Mouse (Mus musculus): ENCODE results near the gene Grik2. TPM values are rescaled to one million over a fixed set of nuclear protein-coding genes. Genes with fewer than 3 reads are reported as not detected.
A peak's percentile ranks its signal among the peaks of the same experiment; 100 is the strongest.
"Not testable (repeated sequence)": the region's sequence is repeated elsewhere in the genome, so short reads cannot be mapped to it uniquely, and the experiment has no call there.

The Grik2 gene
- polyA plus RNA-seq, 1 experiment from 2014 or later: 29.4 TPM

- H3K9me3 ChIP-seq; H3K4me1 ChIP-seq; H3K36me3 ChIP-seq (replicated peaks); H3K4me2 ChIP-seq; H3K27ac ChIP-seq; H3K9ac ChIP-seq; H3K27me3 ChIP-seq; H3K4me3 ChIP-seq (replicated peaks): not testable (repeated sequence)
- ATAC-seq (ENCODE audit: low FRiP score): 0 out of 2 replicates have a peak, but pooled peaks have one; percentile 27
Observed at GRCm38 (mm10) chr10:49236844-49237243, 551.7 kb downstream of the Grik2 start.

- Histone ChIP-seq H3K9ac (no peak overlapping the region), H3K9me3 (no peaks in the 10 kb centered on the region), H3K4me2 (no peak overlapping the region), H3K27me3 (no peaks in the 10 kb centered on the region), H3K4me3 (replicated peaks) (no peak overlapping the region), H3K4me1 (no peaks in the 10 kb centered on the region), H3K27ac (no peak overlapping the region), H3K36me3 (replicated peaks) (no peaks in the 10 kb centered on the region)
- 34% methylated on average over 1 of the region's 1 CpGs for WGBS
- ATAC-seq (ENCODE audit: low FRiP score): peak; percentile 83; the same call in 1 of the 2 replicates
Observed at GRCm38 (mm10) chr10:49220096-49220495, 568.5 kb downstream of the Grik2 start.

DNA sequence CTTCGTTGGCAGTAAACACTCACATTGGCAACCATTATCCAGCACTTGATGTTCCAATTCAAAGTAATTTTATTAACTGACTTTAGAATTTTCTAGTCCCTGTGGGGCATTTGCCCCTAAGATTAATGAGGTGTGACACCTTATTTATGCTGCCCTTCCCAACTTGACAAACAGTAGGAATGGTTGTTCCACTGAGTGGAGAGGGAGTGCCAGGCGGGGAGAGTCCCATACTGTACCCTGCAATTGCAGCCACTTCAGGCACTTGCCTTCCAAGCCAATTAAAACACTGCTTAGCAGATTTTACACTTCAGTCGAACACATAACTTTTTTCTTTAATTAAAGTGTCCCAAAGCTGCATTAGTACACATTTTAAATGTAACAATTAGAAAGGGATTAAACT lies 568.9 kb downstream of the Grik2 start:
- Histone ChIP-seq H3K4me1 (no peaks in the 10 kb centered on the region), H3K4me2 (no peak overlapping the region), H3K27ac (no peak overlapping the region), H3K9ac (no peak overlapping the region), H3K27me3 (no peaks in the 10 kb centered on the region), H3K4me3 (replicated peaks) (no peak overlapping the region), H3K9me3 (no peaks in the 10 kb centered on the region), H3K36me3 (replicated peaks) (no peaks in the 10 kb centered on the region)
- 43% methylated on average over 3 of the region's 3 CpGs for WGBS
- peak; percentile 93; the same call in 1 of the 2 replicates for ATAC-seq (ENCODE audit: low FRiP score)

- H3K27me3 ChIP-seq: no peaks in the 10 kb centered on the region
- H3K4me2 ChIP-seq: no peak overlapping the region
- H3K27ac ChIP-seq: no peak overlapping the region
- H3K4me1 ChIP-seq: no peaks in the 10 kb centered on the region
- no peak overlapping the region for H3K9ac ChIP-seq
- no peaks in the 10 kb centered on the region for H3K9me3 ChIP-seq
- no peak overlapping the region for H3K4me3 ChIP-seq (replicated peaks)
- ATAC-seq (ENCODE audit: low FRiP score): no peak
- no peaks in the 10 kb centered on the region for H3K36me3 ChIP-seq (replicated peaks)
Observed at GRCm38 (mm10) chr10:49191773-49192371, 596.7 kb downstream of the Grik2 start.

DNA sequence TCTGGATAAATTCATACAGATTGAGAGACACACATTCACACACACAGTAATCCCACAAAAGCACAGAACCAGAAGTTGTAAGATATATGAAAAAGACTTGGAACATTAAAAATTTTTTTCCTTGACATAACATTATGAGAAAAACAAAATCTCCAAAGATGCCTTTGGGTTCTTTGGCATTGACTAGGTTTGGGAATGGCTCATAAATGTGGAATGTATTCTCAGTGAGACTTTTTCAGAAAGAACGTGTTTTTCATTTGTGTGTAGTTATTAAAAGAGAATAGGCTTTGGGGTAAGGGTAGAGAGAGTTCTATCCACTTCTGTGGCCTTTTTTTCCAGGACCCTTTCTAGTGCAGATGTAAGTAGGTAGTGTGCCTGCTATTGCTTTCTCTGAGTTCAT lies 597.3 kb downstream of the Grik2 start:
- Histone ChIP-seq H3K27me3 (no peaks in the 10 kb centered on the region), H3K27ac (no peak overlapping the region), H3K4me3 (replicated peaks) (no peak overlapping the region), H3K4me1 (no peaks in the 10 kb centered on the region), H3K4me2 (no peak overlapping the region), H3K9ac (no peak overlapping the region), H3K9me3 (no peaks in the 10 kb centered on the region), H3K36me3 (replicated peaks) (no peaks in the 10 kb centered on the region)
- WGBS: 97% methylated on average over 1 of the region's 1 CpGs
- no peak for ATAC-seq (ENCODE audit: low FRiP score)

GRCm38 (mm10) chr10:49154134-49154533 lies 634.4 kb downstream of the Grik2 start:
- Histone ChIP-seq H3K27ac (no peak overlapping the region), H3K36me3 (replicated peaks) (no peaks in the 10 kb centered on the region), H3K9ac (no peak overlapping the region), H3K4me2 (no peak overlapping the region), H3K4me1 (no peaks in the 10 kb centered on the region), H3K9me3 (no peaks in the 10 kb centered on the region), H3K4me3 (replicated peaks) (no peak overlapping the region), H3K27me3 (no peaks in the 10 kb centered on the region)
- no peak for ATAC-seq (ENCODE audit: low FRiP score)
- WGBS: 86% methylated on average over 4 of the region's 4 CpGs

GRCm38 (mm10) chr10:49151496-49151895 lies 637.1 kb downstream of the Grik2 start:
- H3K9me3 ChIP-seq; ATAC-seq (ENCODE audit: low FRiP score); H3K4me1 ChIP-seq; H3K27me3 ChIP-seq; H3K36me3 ChIP-seq (replicated peaks); H3K27ac ChIP-seq; H3K4me3 ChIP-seq (replicated peaks); H3K4me2 ChIP-seq; H3K9ac ChIP-seq: not testable (repeated sequence)
- WGBS: 94% methylated on average over 4 of the region's 4 CpGs

DNA sequence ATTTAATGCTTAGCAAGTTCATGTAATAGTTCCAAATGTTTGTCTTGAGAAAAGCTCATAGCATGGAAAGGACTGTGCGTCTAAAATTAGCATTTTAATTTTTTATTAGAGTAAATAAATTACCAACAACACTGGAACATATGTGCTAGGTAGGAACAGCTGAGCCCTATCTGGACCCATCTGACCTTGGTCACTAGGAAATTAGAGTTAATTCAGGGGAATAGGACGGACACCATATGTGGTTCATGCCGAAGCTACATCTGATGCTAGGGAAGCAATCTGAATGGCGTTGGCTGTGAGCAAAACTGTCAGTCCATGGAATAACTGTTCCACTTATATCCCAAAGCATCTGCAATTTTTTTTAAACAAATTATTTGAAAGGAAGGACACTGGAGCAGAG lies 638.9 kb downstream of the Grik2 start:
- Histone ChIP-seq H3K9ac (no peak overlapping the region), H3K27me3 (no peaks in the 10 kb centered on the region), H3K9me3 (no peaks in the 10 kb centered on the region), H3K36me3 (replicated peaks) (no peaks in the 10 kb centered on the region), H3K27ac (no peak overlapping the region), H3K4me2 (no peak overlapping the region), H3K4me1 (no peaks in the 10 kb centered on the region), H3K4me3 (replicated peaks) (no peak overlapping the region)
- WGBS: 83% methylated on average over 4 of the region's 4 CpGs
- peak; percentile 80 for ATAC-seq (ENCODE audit: low FRiP score)

- H3K9ac ChIP-seq: no peak overlapping the region
- no peaks in the 10 kb centered on the region for H3K9me3 ChIP-seq
- no peaks in the 10 kb centered on the region for H3K4me1 ChIP-seq
- no peak for ATAC-seq (ENCODE audit: low FRiP score)
- H3K4me3 ChIP-seq (replicated peaks): no peak overlapping the region
- no peak overlapping the region for H3K4me2 ChIP-seq
- no peaks in the 10 kb centered on the region for H3K27me3 ChIP-seq
- no peak overlapping the region for H3K27ac ChIP-seq
- no peaks in the 10 kb centered on the region for H3K36me3 ChIP-seq (replicated peaks)
- 94% methylated on average over 3 of the region's 3 CpGs for WGBS
Observed at GRCm38 (mm10) chr10:49142658-49143057, 645.9 kb downstream of the Grik2 start.

GRCm38 (mm10) chr10:49136816-49137215 lies 651.8 kb downstream of the Grik2 start:
- no peak for ATAC-seq (ENCODE audit: low FRiP score)

GRCm38 (mm10) chr10:49131311-49131710 lies 657.3 kb downstream of the Grik2 start:
- Histone ChIP-seq H3K9me3 (no peaks in the 10 kb centered on the region), H3K4me3 (replicated peaks) (no peak overlapping the region), H3K27me3 (no peaks in the 10 kb centered on the region), H3K4me2 (no peak overlapping the region), H3K4me1 (peaks cover 3% of the 10 kb centered on the region; the same call in 1 of the 2 replicates), H3K27ac (0 out of 2 replicates have a peak overlapping the region, but pooled peaks have one; percentile 46), H3K36me3 (replicated peaks) (no peaks in the 10 kb centered on the region), H3K9ac (no peak overlapping the region)
- ATAC-seq (ENCODE audit: low FRiP score): peak; percentile 84; the same call in 1 of the 2 replicates
- WGBS: 3% methylated on average over 1 of the region's 1 CpGs

More at GRCm38 (mm10) chr10:49136816-49137215, 651.8 kb downstream of the Grik2 start:
- Histone ChIP-seq H3K36me3 (replicated peaks) (no peaks in the 10 kb centered on the region), H3K27me3 (no peaks in the 10 kb centered on the region), H3K4me2 (no peak overlapping the region), H3K9me3 (no peaks in the 10 kb centered on the region), H3K4me1 (no peaks in the 10 kb centered on the region), H3K27ac (no peak overlapping the region), H3K9ac (no peak overlapping the region), H3K4me3 (replicated peaks) (no peak overlapping the region)

DNA sequence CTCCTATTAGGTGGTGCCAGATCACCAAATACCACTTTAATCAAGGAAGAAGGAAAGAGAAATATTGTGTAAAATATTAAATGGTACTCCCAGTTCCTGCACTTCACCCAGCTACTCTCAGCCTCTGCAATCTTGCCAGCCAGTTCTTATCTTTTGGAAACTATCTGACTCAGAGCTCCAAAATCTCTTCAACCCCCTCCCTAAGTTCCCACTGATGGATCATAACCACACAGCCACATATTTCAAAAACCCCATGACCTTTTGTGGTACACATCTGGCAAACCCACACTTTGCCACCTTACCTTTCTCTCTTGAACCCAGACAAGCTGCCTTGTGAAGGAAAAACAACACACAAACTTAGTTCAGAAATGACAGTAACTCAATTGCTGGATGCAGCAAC lies 738.2 kb downstream of the Grik2 start:
- Histone ChIP-seq H3K4me1 (no peaks in the 10 kb centered on the region), H3K9me3 (no peaks in the 10 kb centered on the region)
- ATAC-seq (ENCODE audit: low FRiP score): no peak

DNA sequence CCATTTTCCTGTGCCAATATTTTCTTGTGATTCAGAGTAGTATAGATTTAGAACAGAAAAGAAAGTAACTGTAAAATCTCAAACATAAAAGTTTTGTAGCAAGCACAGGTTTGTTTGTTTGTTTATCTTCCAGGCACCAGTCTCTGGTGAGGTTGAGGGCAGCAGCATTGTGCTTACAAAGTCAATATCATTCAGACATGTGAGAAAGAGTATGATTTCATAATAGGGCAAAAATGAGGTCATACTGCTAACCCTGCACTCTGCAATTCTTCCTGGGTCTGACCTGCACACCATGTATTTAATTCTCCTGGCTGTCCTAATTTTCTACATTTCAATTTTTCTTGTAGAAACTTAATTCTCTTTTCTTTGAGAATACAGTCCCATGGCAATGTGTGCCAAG lies 739.2 kb downstream of the Grik2 start:
- Histone ChIP-seq H3K27ac (no peak overlapping the region), H3K27me3 (no peaks in the 10 kb centered on the region), H3K9me3 (no peaks in the 10 kb centered on the region), H3K4me1 (no peaks in the 10 kb centered on the region), H3K4me3 (replicated peaks) (no peak overlapping the region), H3K36me3 (replicated peaks) (no peaks in the 10 kb centered on the region), H3K4me2 (no peak overlapping the region), H3K9ac (no peak overlapping the region)
- no peak for ATAC-seq (ENCODE audit: low FRiP score)

More for the DNA sequence above, 738.2 kb downstream of the Grik2 start:
- Histone ChIP-seq H3K9ac (no peak overlapping the region), H3K27ac (no peak overlapping the region), H3K27me3 (no peaks in the 10 kb centered on the region), H3K4me3 (replicated peaks) (no peak overlapping the region), H3K36me3 (replicated peaks) (no peaks in the 10 kb centered on the region), H3K4me2 (no peak overlapping the region)

Measured in forebrain, embryonic 12.5 days (tissue).